Mouse (Mus musculus) embryonic facial prominence, embryonic 11.5 days (tissue): ENCODE data around the gene Dok1. TPM values are rescaled to one million over a fixed set of nuclear protein-coding genes. Genes with fewer than 3 reads are reported as not detected.

Source experiments
- ATAC-seq: fragments of 200-750 bp; cut with Nextera tagmentation; replicated peaks from 2 replicates; pipeline ENCODE4 v1.8.0; 2017; ENCODE audit warnings: low read depth; ENCODE audit not compliant: insufficient number of reproducible peaks, low FRiP score, low TSS enrichment
- DNase-seq: peaks from one replicate; pipeline ENCODE4 v3.0.0-alpha.2; 2015; ENCODE audit warnings: low spot score
- H3K27ac ChIP-seq: fragments of 300-500 bp; sonication (generic); replicated peaks from 2 replicates; pipeline ENCODE4 v1.5.1; 2014; ENCODE audit warnings: mild to moderate bottlenecking, low read depth, low read length, control low read depth
- H3K27me3 ChIP-seq: fragments of 300-500 bp; sonication (generic); 2 replicates; pipeline ENCODE4 v1.6.1; 2014; ENCODE audit warnings: mild to moderate bottlenecking, low read length, moderate library complexity, mixed read lengths; ENCODE audit not compliant: control insufficient read depth, insufficient read depth
- H3K36me3 ChIP-seq: fragments of 300-500 bp; sonication (generic); replicated peaks from 2 replicates; pipeline ENCODE4 v1.6.1; 2014; ENCODE audit warnings: low read depth, mild to moderate bottlenecking, low read length, moderate library complexity, mixed read lengths; ENCODE audit not compliant: control insufficient read depth, insufficient read depth
- H3K4me1 ChIP-seq: fragments of 300-500 bp; sonication (generic); 2 replicates; pipeline ENCODE4 v1.6.1; 2014; ENCODE audit warnings: low read length, mixed read lengths; ENCODE audit not compliant: control insufficient read depth, insufficient read depth
- H3K4me2 ChIP-seq: fragments of 300-500 bp; sonication (generic); 2 replicates; pipeline ENCODE4 v1.6.1; 2014; ENCODE audit warnings: low read depth, mild to moderate bottlenecking, control low read depth, low read length, moderate library complexity
- H3K4me3 ChIP-seq: fragments of 300-500 bp; sonication (generic); 2 replicates; pipeline ENCODE4 v1.5.1; 2014; ENCODE audit warnings: low read depth, low read length, control low read depth
- H3K9ac ChIP-seq: fragments of 300-500 bp; sonication (generic); replicated peaks from 2 replicates; pipeline ENCODE4 v1.6.1; 2014; ENCODE audit warnings: mild to moderate bottlenecking, control low read depth, low read length
- H3K9me3 ChIP-seq: fragments of 300-500 bp; sonication (generic); replicated peaks from 2 replicates; pipeline ENCODE4 v1.6.1; 2016; ENCODE audit warnings: mild to moderate bottlenecking, low read length, inconsistent platforms, mixed read lengths; ENCODE audit not compliant: control insufficient read depth
- WGBS: fragments of 180-500 bp; shearing (Covaris S2); extraction: QIAGEN DNeasy Blood & Tissue Kit; methylation state at CpG from one replicate; pipeline ENCODE4 v1.1.7; 2014; 5-methylcytosine and 5-hydroxymethylcytosine counted together
- polyA plus RNA-seq: library from polyadenylated mRNA; unstranded; fragments of >200 nt; fragmentation: Nextera tagmentation; extraction: Ambion mirVana; gene quantifications from 2 replicates; pipeline ENCODE4 v1.2.1, GENCODE M21; 2014

Gene Dok1
- polyA plus RNA-seq, 1 experiment from 2014 or later, result 5.4 TPM

DNA sequence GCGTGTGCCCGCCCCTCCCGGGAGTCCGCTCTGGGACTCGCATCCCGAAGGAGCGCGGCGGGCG, 36.8 kb upstream of the Dok1 start, which contains the start of gene Tlx2:
Gene Tlx2 (minus strand): TSS at position 47 of the 64 bp plus-strand sequence.
- peak within 1 kb of the TSS; percentile 30 for H3K4me3 ChIP-seq
- no peaks in the 10 kb centered on the region for H3K9me3 ChIP-seq
- peaks cover 6% of the 10 kb centered on the region for H3K4me1 ChIP-seq
- 1% methylated on average over 10 of the region's 10 CpGs for WGBS
- DNase-seq, result no peak
- 0 out of 2 replicates have a peak within 1 kb of the TSS, but pooled peaks have one; percentile 28 for H3K27ac ChIP-seq
- H3K9ac ChIP-seq, result peak within 1 kb of the TSS; percentile 30
- H3K27me3 ChIP-seq, result peaks cover 85% of the 10 kb centered on the region
- H3K4me2 ChIP-seq, result peak within 1 kb of the TSS; percentile 46
- ATAC-seq, result no peak
- H3K36me3 ChIP-seq, result no peaks in the 10 kb centered on the region

DNA sequence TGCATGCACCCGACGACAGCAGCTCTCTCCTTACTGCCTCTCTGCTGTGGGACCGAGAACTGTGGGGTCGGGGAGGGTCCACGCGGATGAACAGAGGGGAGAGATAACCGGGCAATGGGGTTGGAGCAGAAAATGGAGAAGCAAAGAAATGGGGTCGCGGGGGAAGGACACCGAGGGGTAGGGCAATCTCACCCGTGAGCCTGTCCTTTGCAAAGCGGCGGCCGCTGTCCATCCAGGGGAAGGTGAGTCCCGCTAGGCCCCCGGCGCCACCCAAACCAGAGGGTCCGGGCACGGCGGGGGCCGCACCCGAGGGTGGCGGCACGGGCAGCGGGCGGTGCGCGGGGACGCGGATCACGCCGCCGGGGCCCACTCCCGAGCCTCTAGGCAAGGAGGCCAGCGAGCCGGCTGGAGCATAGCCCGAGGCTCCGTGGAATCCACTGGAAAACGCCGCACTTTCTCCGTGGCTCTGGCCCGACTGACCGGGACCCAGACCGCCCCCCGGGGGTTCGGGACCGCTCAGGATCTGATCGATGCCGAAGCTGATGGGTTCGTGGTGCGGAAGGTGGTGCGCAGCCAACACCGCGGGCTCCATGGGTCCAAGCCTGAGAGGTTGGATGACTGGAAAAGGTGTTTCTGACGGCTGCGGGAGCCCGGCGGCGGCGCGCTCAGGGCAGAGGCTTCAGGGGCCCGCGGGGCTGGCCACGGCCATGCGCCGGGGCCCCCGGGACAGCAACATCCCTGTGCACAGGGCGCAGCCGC, 36.4 kb upstream of the Dok1 start:
- H3K9me3 ChIP-seq, result no peaks in the 10 kb centered on the region
- peaks cover 86% of the 10 kb centered on the region for H3K27me3 ChIP-seq
- WGBS, result 3% methylated on average over 69 of the region's 69 CpGs
- no peak overlapping the region; the same call in none of the 2 replicates for H3K9ac ChIP-seq
- DNase-seq (no peak), ATAC-seq (peak; percentile 10; the same call in 1 of the 2 replicates)
- peak overlapping the region; percentile 30 for H3K4me3 ChIP-seq
- H3K4me2 ChIP-seq, result peak overlapping the region; percentile 46
- peaks cover 6% of the 10 kb centered on the region for H3K4me1 ChIP-seq
- H3K27ac ChIP-seq, result no peak overlapping the region
- H3K36me3 ChIP-seq, result no peaks in the 10 kb centered on the region

DNA sequence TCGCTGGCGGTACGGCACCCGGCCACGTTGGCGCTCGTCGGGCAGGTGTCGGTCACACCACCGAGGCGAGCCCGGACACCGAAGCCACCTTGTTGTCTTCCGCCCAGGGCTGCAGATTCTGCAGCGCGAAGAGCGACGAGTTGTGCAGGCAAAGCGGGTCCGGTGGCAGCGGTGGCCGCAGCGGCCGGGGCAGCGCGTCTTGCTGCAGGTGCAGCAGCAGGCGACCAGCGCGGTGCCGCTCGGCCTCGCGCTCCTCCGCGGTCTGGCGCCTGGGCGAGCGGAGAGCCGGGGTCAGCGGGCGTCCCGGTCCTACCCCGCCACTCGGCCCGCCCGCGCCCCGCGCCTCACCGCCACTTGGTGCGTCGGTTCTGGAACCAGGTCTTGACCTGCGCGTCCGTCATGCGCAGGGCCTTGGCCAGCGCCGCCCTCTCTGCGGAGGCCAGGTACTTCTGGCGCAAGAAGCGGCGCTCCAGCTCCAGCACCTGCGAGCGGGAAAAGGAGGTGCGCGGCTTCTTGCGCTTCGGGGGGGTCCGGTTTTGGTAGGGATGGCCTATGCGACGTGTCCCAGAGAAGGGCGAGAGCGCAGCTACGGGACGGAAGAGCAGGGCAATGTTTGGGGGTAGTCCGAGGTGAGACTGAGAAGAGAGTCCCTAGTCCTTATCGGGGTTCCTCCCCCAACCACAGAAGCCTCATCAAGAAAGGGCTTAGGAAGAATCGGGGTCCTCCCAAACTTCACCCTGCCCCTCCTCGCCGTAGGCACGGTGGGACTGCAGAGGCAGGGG, 35.6 kb upstream of the Dok1 start:
- no peaks in the 10 kb centered on the region for H3K9me3 ChIP-seq
- H3K27me3 ChIP-seq, result peaks cover 89% of the 10 kb centered on the region
- WGBS, result under 1% methylated on average over 81 of the region's 81 CpGs
- peaks cover 6% of the 10 kb centered on the region for H3K4me1 ChIP-seq
- ATAC-seq (no peak), DNase-seq (no peak)
- H3K4me2 ChIP-seq, result peak overlapping the region; percentile 41
- no peak overlapping the region for H3K27ac ChIP-seq
- no peak overlapping the region for H3K9ac ChIP-seq
- peak overlapping the region; percentile 30 for H3K4me3 ChIP-seq
- no peaks in the 10 kb centered on the region for H3K36me3 ChIP-seq

DNA sequence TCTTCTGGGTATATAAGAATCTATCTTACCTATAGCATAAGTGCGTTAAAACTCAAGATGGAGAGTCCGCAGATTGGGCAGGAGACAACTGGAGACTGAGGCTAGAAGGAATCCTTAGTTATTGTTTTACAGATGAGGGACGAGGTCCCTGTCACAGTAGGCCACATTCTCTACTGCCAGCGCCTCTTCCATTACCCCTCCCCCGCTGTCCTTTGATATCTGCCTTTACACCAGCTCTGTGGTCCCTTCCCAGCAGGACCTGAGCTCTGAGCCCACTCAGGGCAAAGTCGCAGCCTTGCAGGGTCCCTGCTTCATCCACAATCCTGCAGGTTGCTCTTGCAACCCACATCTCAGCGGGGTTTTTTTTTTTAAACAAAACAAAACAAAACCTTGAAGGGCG, 35.0 kb upstream of the Dok1 start:
- DNase-seq (no peak), ATAC-seq (no peak)
- Histone ChIP-seq H3K4me3 (peak overlapping the region; percentile 30; the same call in 1 of the 2 replicates), H3K4me2 (no peak overlapping the region), H3K4me1 (peaks cover 6% of the 10 kb centered on the region), H3K27ac (no peak overlapping the region), H3K9ac (no peak overlapping the region), H3K27me3 (peaks cover 91% of the 10 kb centered on the region), H3K9me3 (no peaks in the 10 kb centered on the region), H3K36me3 (no peaks in the 10 kb centered on the region)
- WGBS, result 3% methylated on average over 8 of the region's 8 CpGs

DNA sequence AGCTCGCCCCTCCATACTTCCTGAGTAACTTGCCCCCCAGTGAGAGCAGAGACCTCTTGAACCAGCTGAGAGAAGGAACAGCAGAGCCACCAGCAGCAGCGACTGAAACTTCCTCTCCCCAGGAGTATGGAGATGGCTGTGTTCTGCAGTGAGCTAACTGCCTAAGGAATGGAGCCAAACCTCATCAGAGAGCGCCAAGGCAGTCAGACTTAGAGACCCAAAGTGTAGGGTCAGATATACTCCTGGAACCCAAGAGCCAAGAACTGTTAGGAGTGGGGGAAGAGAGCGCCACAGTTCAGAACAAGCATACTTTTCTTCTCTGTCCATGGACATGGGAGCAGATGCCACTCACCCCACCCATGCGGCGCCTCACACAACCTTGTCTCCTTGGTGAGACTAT, 33.2 kb upstream of the Dok1 start:
- Histone ChIP-seq H3K9ac (no peak overlapping the region), H3K4me2 (no peak overlapping the region), H3K27ac (no peak overlapping the region), H3K4me1 (peaks cover 6% of the 10 kb centered on the region), H3K9me3 (no peaks in the 10 kb centered on the region), H3K36me3 (no peaks in the 10 kb centered on the region), H3K27me3 (peaks cover 83% of the 10 kb centered on the region), H3K4me3 (no peak overlapping the region)
- ATAC-seq, result no peak
- WGBS, result 32% methylated on average over 6 of the region's 6 CpGs
- no peak for DNase-seq

DNA sequence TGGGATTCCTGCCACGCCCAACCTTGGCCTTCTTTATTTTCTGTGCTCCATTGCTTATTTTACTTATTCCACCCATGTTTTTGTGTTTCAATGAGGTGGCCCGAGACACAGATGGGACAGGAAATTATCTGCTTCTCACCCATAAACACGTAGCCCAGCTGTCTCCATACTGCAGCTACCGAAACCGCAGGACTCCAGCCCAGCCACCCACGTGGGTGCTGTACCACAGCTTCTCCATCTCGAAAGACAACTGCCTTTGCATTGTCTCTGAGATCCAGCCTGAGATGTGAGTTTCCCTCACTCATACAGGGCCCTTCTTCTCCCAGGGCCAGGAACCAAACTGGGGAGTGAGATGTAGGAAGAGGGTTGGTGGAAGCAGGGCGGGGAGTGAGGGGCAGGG, 32.7 kb upstream of the Dok1 start:
- no peak overlapping the region for H3K4me2 ChIP-seq
- H3K4me1 ChIP-seq, result peaks cover 2% of the 10 kb centered on the region
- no peaks in the 10 kb centered on the region for H3K9me3 ChIP-seq
- 35% methylated on average over 8 of the region's 8 CpGs for whole genome bisulfite sequencing
- H3K27me3 ChIP-seq, result peaks cover 80% of the 10 kb centered on the region
- H3K36me3 ChIP-seq, result no peaks in the 10 kb centered on the region
- H3K27ac ChIP-seq, result no peak overlapping the region
- no peak overlapping the region for H3K9ac ChIP-seq
- no peak overlapping the region for H3K4me3 ChIP-seq
- DNase-seq (no peak), ATAC-seq (no peak)

DNA sequence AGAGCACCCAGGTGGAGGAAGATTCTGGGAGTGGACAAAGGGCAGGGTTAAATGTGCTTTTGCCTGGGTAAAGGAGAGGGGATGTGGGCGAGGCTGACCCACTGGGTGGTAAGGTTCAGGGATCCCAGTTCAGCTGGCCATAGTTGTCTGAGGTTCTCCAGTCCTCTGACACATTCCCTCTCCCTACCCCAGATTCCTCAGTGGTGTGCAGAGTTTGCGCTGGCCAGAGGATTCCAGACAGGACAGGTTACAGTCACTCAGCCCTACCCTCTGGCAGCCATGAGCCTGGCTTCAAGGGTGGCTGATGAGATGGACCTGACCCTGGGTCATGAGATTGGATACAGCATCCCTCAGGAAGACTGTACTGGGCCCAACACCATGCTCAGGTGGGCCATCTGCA, 25.5 kb upstream of the Dok1 start:
- Histone ChIP-seq H3K9me3 (no peaks in the 10 kb centered on the region), H3K9ac (no peak overlapping the region), H3K4me3 (no peak overlapping the region), H3K27ac (no peak overlapping the region), H3K4me1 (no peaks in the 10 kb centered on the region; the same call in 1 of the 2 replicates), H3K36me3 (peaks cover 5% of the 10 kb centered on the region; the same call in 1 of the 2 replicates), H3K27me3 (peaks cover 15% of the 10 kb centered on the region), H3K4me2 (no peak overlapping the region)
- no peak for DNase-seq
- ATAC-seq, result no peak
- WGBS, result 75% methylated on average over 2 of the region's 2 CpGs

DNA sequence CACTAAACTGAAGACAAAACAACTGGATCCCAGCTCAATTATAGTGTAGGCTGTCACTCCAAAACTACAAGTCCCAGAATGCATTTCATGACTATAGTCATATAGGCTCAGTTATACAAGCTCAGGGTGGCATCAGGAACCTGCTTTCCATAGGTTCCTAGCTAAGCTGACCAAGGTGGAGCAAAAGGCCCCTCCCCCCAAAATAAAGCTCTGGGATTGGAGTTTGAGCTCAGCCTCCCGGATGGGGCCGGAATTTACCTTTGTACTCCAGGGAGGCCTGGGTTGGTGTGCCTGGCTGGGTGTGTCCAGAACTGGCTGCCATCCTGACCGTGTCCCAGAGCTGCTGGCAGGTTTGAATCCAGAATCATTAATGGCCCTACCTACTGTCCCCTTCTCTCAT, 24.5 kb upstream of the Dok1 start, which contains the start of gene Dqx1:
Gene Dqx1 (plus strand): TSS at position 55 of the 400 bp plus-strand sequence.
- Histone ChIP-seq H3K27me3 (peaks cover 8% of the 10 kb centered on the region; the same call in 1 of the 2 replicates), H3K27ac (no peak within 1 kb of the TSS), H3K9me3 (no peaks in the 10 kb centered on the region), H3K4me3 (no peak within 1 kb of the TSS), H3K9ac (no peak within 1 kb of the TSS), H3K36me3 (peaks cover 5% of the 10 kb centered on the region; the same call in 1 of the 2 replicates), H3K4me2 (no peak within 1 kb of the TSS), H3K4me1 (no peaks in the 10 kb centered on the region; the same call in 1 of the 2 replicates)
- no peak for ATAC-seq
- peak; percentile 27 for DNase-seq
- whole genome bisulfite sequencing, result 54% methylated on average over 3 of the region's 3 CpGs
